Mouse (Mus musculus) brain, embryonic 14.5 days (tissue): Measurements from ENCODE around the gene Elmod3. TPM values are rescaled to one million over a fixed set of nuclear protein-coding genes. Genes with fewer than 3 reads are reported as not detected.

ENCODE experiments used
- DNase-seq: peaks from one replicate; pipeline ENCODE4 v3.0.0-alpha.2; 2011; ENCODE audit warnings: low read depth
- CTCF ChIP-seq: fragments of 200-500 bp; IDR thresholded peaks from 2 replicates; pipeline ENCODE4 v1.5.1; 2012; ENCODE audit warnings: inconsistent platforms, mild to moderate bottlenecking, moderate library complexity, borderline replicate concordance; ENCODE audit not compliant: insufficient read depth, insufficient read length; ENCODE audit errors: extremely low read depth
- POLR2A ChIP-seq: fragments of 200-500 bp; IDR thresholded peaks from 2 replicates; pipeline ENCODE4 v1.6.1; 2012; ENCODE audit warnings: mild to moderate bottlenecking, inconsistent platforms, borderline replicate concordance; ENCODE audit not compliant: poor library complexity, insufficient read depth, insufficient read length, severe bottlenecking; ENCODE audit errors: extremely low read depth
- polyA plus RNA-seq: library from polyadenylated mRNA; depleted of rRNA; stranded (reverse); fragments of >200 nt; gene quantifications from 2 replicates; pipeline ENCODE4 v1.2.3, GENCODE M21; 2012

The Elmod3 gene
- polyA plus RNA-seq, 1 experiment, result 16.1 TPM

DNA sequence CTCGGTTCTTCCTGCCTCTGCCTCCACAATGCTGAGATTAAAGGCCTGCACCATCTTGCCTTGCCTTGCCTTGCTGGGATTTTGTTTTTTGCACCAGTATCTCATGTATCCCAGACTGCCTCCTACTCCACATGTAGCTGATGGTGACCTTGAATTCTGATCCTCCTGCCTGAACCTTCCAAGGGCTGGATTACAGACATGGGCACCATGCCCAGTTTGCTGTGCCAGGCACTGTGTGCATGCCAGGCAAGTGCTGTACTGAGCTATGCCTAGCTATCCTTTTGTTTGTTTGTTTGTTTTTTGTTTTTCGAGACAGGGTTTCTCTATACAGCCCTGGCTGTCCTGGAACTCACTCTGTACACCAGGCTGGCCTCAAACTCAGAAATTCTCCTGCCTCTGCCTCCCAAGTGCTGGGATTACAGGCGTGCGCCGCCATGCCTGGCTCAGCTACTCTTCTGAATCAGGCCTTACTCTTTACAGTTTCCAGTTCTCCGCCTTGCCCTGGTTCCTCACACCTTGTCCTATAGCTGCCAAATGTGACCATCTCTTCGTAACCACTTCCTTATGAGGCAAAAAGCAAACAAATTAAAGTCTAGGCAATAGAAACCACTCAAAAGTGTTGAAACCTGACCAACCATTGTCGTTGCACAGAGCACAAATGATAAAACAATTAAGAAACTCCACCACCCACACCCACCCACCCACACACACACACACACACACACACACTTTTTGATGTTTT, 25.6 kb upstream of the Elmod3 start:
- TF ChIP-seq CTCF, result no peak
- no peak for TF ChIP-seq POLR2A
- DNase-seq, result no peak

DNA sequence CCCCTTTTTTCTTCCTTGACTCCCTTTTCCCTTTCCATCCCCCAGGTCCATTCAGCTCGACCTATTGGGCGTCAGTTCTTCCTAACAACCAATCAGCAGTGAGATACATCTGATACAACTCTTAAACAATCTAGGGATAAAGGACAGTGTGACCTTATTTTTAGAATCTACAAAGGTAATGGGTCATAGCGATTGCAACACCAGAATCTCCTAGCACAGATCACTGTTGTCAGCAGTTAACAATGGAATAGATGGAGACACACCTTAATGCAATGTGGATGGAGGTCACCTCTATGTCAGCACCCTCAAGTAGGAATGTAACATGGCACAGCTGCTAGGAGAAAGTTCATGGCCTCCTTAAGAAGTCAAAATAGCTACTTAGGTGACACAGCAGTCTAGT, 24.7 kb upstream of the Elmod3 start:
- no peak for DNase-seq
- TF ChIP-seq CTCF, result no peak

DNA sequence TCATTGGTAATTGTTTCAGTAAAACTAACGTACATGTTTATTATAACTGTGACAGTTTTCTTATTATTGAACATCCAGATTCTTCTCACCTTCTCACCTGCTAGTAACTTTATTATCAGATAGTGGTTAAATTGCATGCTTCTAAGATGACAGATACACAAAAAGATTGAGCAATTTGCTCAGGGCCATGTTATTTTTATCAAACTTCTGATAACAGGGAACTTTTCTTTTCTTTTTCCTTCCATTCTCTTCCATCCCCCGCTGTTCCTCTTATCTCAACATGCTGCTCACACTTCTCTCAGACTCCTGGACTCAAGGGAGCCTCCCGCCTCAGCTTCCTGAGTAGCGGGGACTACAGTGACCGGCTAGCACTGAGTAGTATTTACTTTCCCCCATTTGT, 22.7 kb upstream of the Elmod3 start:
- TF ChIP-seq CTCF (no peak), POLR2A (no peak)
- no peak for DNase-seq

DNA sequence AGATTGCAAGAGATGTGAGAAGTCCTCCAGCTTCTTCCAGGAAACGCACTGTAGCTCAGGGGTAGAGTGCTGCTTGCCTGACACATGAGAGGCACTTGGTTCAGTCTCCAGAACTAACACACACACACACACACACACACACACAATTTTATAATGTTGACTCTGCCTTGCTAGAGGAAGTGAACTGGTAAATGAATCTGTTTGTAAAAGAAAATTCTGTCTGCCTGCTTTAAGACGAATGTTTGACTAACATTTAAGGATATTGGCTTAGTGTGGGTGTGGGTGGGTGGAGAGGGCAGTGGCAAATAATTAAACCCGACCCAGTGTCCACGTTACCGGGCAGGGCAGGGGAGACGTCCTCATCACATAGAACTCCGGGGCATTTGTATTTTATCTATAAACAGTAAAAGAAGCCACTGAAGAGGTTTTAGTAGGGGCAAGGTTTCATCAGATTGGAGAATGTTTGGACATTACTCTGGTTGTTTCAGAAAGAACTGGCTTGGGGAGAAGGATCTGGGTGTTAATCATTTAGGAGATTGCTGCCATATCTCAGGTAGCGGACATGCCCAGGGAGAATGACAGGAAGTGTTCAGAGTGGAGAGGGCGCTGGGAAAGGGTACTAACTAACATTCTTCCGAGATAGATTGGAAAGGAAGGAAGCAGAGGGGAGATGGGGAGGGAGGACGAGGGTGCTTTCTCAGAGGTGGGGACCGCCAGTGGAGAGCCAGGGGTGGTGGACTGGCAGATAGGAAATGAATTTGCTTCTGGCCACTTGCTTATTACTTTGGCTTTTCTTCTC, 21.7 kb upstream of the Elmod3 start:
- no peak for TF ChIP-seq POLR2A
- no peak for DNase-seq

DNA sequence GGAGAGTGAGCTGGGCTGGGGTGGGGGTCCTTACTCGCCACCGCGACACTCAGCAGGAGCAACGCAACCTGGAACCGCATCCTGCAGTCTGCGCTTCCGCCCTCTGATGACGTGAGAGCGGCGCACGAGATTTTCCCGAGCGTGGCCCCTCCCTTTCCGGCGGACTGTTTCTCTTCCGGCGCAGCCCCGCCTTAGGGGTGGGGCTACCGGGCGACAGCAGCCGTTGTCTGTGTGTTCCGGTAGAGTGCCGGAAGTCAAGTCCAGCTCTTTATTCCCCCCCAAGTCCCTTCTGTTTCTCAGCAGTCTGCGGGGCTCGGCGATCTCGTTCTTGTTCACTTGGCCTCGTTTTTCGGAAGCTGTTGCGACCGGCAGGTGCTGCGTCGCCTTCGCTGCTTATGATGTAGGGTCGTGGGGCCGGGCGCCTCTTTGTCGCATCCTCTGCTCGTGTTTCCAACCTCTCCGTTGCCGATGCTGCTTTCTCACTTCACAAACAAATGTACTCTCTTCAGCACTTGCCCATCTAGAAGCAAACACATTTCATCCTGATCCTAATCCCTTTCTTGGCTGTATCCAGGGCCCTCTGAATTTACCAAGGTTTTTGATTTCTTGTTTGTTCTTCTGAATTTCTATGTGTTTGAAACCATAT, 18.6 kb upstream of the Elmod3 start, which contains the start of gene Tgoln1:
Gene Tgoln1 (minus strand): TSS at position 358 of the 646 bp plus-strand sequence.
- peak; percentile 98 for DNase-seq
- TF ChIP-seq CTCF (no peak), POLR2A (peak; percentile 81; the same call in 1 of the 2 replicates)

DNA sequence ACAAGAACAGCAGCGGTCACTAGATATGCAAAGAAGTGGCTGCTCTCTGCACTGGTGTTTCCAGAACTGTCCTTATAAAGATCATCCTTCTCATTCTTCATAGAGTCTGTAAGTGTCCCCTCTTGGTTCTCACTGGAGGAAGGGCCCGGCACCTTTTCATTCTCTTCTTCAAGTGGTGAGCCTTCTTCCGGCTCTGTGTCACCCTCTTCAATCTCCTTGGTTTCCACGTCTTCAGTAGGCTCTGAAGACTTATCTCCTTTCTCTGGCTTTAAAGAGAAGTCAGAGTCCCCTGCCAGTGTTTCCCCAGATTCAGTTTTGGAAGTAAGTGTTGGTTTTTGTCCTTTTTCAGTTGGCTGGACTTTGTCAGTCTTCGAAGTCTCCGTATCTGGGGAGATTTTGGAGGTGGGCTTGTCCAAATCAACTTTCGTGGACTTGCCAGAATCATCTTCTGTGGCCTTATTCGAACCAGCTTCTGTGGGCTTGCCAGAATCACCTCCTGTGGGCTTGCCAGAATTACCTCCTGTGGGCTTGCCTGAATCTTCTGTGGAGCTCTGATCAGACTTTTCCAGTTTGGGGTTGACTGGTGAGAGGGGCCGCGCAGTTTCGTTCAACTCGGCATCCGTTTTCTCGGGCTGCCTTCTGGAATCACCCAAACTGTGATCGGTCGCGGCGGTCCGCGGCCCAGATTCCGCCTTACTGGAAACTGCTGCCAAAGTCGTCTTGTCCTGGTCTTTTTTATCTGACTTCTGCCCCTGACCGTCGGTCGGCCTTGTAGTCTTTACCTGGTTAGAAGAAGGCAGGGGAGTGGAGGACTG, 17.6 kb upstream of the Elmod3 start:
- TF ChIP-seq CTCF (no peak), POLR2A (no peak)
- DNase-seq, result no peak

DNA sequence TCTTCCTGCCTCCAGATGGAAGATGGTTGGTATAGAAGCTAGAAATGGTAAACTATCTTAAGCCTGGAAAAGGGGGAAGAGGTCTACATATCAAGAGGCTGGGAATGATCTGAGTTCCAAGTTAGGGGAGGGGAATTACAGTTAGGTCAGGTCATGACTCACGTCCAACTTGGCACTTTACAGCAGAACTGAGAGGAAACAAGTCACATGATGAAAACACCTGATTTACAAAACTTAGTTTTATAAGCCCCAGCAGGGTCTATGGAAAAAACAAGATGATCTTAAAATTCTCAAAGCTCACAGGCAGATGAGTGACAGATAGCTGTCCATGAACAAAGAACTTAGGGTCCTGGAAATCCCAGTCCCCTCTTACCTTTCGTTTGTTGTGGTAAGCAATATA, 16.9 kb upstream of the Elmod3 start:
- no peak for DNase-seq
- TF ChIP-seq CTCF (no peak), POLR2A (no peak)

DNA sequence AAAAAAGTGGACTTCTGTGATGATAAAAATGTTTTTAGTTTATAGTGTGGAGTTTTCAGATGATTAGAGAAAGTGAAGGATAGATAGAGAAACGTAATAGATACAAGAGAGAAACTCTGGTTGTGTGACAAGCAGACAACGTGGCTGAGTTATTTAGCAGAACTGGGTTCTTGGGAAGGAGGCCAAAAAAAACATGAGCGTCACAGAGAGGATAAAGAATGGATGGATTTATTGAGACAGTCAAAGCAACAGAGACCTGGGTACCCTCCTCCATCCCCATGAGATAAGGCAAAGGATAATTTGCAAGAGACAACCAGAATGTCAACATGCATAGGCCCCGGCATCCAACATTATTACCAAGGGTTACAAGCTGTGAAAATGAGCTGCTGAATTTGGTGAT, 12.0 kb upstream of the Elmod3 start:
- no peak for TF ChIP-seq CTCF
- TF ChIP-seq POLR2A, result no peak
- DNase-seq, result no peak

DNA sequence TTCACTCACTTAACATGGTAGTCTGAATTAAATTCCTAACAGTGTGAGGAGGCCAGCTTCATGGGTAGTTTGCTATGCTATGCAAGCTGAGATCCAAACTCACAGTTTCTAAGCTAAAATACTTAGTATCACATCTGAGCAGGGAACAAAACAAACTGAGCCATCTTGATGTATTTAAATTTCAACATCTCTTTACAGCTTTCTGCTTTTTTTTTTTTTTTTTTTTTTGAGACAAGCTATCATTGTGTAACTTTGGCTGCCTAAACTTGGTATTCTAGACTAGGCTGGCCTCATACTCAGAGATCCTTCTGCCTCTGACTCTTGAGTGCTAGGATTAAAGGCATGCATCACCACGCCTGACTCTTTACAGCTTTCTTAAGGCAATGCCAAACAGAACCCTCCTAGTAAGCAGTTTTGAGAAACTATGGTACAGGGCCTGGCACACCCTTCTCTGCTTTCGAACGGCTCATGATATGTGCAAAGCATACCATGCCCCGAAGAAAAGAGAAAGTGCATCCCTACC, 10.5 kb upstream of the Elmod3 start:
- DNase-seq, result no peak
- no peak for TF ChIP-seq POLR2A
- TF ChIP-seq CTCF, result no peak

DNA sequence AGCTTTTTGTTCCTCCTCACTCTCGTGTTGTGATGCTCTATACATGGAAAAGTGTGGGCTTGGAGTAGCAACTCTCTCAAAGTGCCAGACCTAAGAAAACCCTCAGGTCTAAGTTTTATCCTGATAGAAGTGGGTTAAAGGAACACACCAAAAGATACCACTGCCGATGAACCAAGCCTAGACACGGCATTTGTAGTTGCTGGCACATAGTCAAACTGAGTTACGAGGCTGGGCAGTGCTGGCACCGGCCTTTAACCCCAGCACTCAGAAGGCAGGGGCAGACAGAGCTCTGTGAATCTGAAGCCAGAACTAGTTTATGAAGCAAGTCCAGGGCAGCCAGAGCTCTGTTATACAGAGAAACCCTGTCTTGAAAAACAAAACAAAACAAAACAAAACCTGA, 9.5 kb upstream of the Elmod3 start:
- TF ChIP-seq POLR2A (no peak), CTCF (no peak)
- no peak for DNase-seq

DNA sequence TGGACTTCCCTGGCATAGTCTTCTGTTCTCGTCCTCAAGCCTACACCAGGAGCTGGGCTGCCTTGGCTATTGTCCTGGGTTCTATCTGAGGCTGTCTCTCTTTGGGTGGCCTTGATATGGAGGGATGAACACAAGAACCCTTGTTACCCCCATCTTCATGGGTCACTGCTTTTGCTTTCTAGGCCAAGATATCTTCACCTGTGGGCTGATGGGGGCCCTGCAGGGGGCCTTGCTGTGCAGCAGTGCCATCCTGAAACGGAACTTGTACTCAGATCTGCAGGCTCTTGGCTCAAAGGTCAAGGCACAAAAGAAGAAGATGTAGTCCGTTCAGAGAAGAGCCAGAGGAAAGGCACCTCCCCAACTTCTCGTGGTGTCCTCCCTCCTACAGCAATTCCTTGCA, 8.8 kb upstream of the Elmod3 start:
- DNase-seq, result no peak
- no peak for TF ChIP-seq CTCF
- no peak for TF ChIP-seq POLR2A

DNA sequence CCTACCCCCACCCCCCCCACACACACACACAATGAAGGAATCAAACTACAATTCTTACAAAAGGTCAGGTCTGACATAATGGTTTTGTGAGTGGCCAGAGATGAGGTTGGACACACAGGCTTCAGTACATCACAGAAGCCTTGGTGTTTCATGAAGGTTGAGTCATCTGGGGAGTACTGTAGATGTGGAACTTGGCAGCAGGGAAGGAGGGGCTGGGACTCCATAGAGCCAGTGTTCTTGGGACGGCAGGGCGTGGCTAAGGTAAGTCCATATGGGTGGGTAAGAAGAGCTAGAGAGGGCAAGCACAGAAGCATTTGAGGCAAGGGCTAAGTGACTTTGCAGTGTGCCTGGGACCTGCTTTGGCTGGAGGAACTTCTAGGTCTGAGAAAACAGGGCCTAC, 5.9 kb upstream of the Elmod3 start:
- no peak for TF ChIP-seq POLR2A
- TF ChIP-seq CTCF, result no peak

More for the DNA sequence above, 5.9 kb upstream of the Elmod3 start:
- no peak for DNase-seq
